Mouse (Mus musculus): ENCODE measurements around the gene Pde10a. TPM values are rescaled to one million over a fixed set of nuclear protein-coding genes. Genes with fewer than 3 reads are reported as not detected.

Gene Pde10a
- polyA plus RNA-seq, 1 experiment from 2014 or later = 0.88 TPM

DNA sequence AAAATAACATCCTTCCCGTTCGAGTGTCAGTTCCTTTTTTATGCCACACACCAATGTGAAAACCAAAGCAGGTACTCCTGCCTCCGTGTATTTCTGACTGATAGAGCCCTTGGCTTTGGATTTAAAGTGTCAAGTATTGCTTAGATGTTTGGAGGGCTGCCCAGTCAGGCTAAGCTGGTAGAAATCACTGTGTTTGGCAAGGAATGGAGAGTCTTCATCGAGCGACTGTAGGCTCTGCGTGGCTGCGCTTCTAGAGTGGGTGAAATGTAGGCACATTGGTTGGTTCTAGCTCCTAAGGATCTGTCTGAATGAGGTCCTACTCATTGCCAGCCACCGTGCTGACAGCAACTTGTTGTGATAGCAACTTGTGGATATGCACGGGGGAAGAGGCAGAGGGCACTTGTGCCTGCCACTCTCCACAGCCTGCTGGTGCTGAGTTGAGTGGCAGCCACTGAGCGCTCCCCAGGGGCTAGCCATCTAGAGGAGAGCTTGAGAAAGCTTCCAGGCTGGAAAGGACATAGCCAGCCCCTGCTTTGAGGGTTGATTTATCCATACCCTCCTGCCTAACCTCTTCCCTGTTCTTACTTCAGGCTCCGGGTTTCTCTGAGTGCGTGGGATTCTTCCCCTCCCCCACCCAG lies 287.2 kb downstream of the Pde10a start:
- 46% methylated on average over 12 of the region's 12 CpGs for WGBS
- H3K4me1 ChIP-seq (replicated peaks; ENCODE audit: control insufficient read depth, insufficient read depth, low read length) = peaks cover 9% of the 10 kb centered on the region
- H3K9me3 ChIP-seq (ENCODE audit: control insufficient read depth, low read length) = no peaks in the 10 kb centered on the region
- no peak overlapping the region for H3K9ac ChIP-seq (ENCODE audit: low read length)
- no peak overlapping the region for H3K4me2 ChIP-seq (ENCODE audit: low read depth, low read length)
- no peaks in the 10 kb centered on the region for H3K27me3 ChIP-seq (ENCODE audit: control insufficient read depth, insufficient read depth, low read depth, low read length)
- H3K4me3 ChIP-seq (ENCODE audit: low read length) = no peak overlapping the region
- H3K36me3 ChIP-seq (ENCODE audit: control insufficient read depth, insufficient read depth, low read length) = no peaks in the 10 kb centered on the region
- H3K27ac ChIP-seq (ENCODE audit: low read length) = no peak overlapping the region
- ATAC-seq (ENCODE audit: low read depth) = no peak

DNA sequence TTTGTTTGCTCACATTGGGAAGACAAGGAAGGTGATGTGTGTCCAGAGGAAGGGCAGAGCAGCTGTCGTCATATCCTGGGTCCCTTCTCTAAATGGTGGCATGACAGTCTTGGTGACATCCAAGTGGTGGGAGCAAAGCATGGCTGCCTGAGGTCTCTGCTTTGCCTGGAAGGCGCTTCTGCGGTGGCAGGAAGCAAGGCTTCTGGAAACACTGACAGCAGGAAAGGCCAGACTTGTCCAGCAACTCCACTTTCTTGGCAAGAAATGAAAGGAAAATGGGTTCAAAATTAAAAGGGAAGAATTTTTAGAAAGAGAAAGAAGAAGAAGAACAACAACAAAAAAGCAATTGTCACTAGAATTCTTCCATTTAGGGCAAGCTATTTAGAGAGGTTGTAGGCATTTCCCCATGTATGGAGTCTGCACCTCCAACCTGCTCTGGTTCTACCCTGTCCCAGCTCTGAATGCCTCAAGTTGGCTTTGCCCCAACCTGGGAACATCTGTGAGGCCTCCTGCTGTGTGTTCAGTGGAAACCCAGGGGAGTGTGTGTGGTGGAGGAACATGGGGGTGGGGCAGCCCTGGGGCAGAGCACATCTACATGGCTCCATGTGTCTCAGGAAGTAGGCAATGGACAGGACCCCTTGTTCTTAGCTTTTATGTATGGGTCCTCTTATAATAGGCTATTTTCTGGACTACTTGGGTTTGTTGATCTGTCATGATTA lies 288.8 kb downstream of the Pde10a start:
- ATAC-seq (ENCODE audit: low read depth) = no peak
- no peaks in the 10 kb centered on the region for H3K27me3 ChIP-seq (ENCODE audit: control insufficient read depth, insufficient read depth, low read depth, low read length)
- WGBS = 56% methylated on average over 3 of the region's 3 CpGs
- H3K9me3 ChIP-seq (ENCODE audit: control insufficient read depth, low read length) = no peaks in the 10 kb centered on the region
- no peak overlapping the region for H3K9ac ChIP-seq (ENCODE audit: low read length)
- H3K4me3 ChIP-seq (ENCODE audit: low read length) = no peak overlapping the region
- no peak overlapping the region for H3K27ac ChIP-seq (ENCODE audit: low read length)
- no peak overlapping the region for H3K4me2 ChIP-seq (ENCODE audit: low read depth, low read length)
- H3K4me1 ChIP-seq (replicated peaks; ENCODE audit: control insufficient read depth, insufficient read depth, low read length) = peaks cover 9% of the 10 kb centered on the region
- no peaks in the 10 kb centered on the region for H3K36me3 ChIP-seq (ENCODE audit: control insufficient read depth, insufficient read depth, low read length)

- Histone ChIP-seq H3K4me3 (ENCODE audit: low read length) (no peak overlapping the region), H3K9ac (ENCODE audit: low read length) (no peak overlapping the region), H3K4me2 (ENCODE audit: low read depth, low read length) (no peak overlapping the region), H3K9me3 (ENCODE audit: control insufficient read depth, low read length) (no peaks in the 10 kb centered on the region), H3K27me3 (ENCODE audit: control insufficient read depth, insufficient read depth, low read depth, low read length) (no peaks in the 10 kb centered on the region), H3K36me3 (ENCODE audit: control insufficient read depth, insufficient read depth, low read length) (no peaks in the 10 kb centered on the region), H3K27ac (ENCODE audit: low read length) (no peak overlapping the region), H3K4me1 (replicated peaks; ENCODE audit: control insufficient read depth, insufficient read depth, low read length) (peaks cover 9% of the 10 kb centered on the region)
- 94% methylated on average over 3 of the region's 3 CpGs for WGBS
- no peak for ATAC-seq (ENCODE audit: low read depth)
These were observed 290.2 kb downstream of the Pde10a start for GRCm38 (mm10) chr17:8815376-8815775.

DNA sequence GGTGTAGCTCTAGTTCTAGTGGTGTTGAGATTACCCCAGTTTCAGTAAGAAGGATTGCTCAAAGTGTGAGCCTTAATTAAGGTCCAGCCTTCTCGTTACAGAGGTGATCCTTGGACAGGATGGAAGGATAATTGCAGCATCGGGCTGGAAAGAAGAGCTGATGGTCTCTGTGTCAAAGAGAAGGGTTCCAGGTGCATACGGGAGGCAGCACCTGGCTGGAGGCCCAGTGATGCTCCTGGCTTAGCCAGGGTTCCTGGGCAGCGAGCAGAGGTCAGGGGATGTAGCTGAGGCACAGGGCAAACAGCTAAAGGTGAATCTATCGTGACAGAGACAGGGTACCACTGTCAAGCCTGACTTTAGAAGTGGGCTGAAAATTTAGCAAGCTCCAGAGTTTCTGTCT lies 290.7 kb downstream of the Pde10a start:
- Histone ChIP-seq H3K27me3 (ENCODE audit: control insufficient read depth, insufficient read depth, low read depth, low read length) (no peaks in the 10 kb centered on the region), H3K4me3 (ENCODE audit: low read length) (no peak overlapping the region), H3K9me3 (ENCODE audit: control insufficient read depth, low read length) (no peaks in the 10 kb centered on the region), H3K4me2 (ENCODE audit: low read depth, low read length) (no peak overlapping the region), H3K27ac (ENCODE audit: low read length) (no peak overlapping the region), H3K4me1 (replicated peaks; ENCODE audit: control insufficient read depth, insufficient read depth, low read length) (peaks cover 9% of the 10 kb centered on the region), H3K9ac (ENCODE audit: low read length) (no peak overlapping the region), H3K36me3 (ENCODE audit: control insufficient read depth, insufficient read depth, low read length) (no peaks in the 10 kb centered on the region)
- 74% methylated on average over 5 of the region's 5 CpGs for WGBS
- no peak for ATAC-seq (ENCODE audit: low read depth)

DNA sequence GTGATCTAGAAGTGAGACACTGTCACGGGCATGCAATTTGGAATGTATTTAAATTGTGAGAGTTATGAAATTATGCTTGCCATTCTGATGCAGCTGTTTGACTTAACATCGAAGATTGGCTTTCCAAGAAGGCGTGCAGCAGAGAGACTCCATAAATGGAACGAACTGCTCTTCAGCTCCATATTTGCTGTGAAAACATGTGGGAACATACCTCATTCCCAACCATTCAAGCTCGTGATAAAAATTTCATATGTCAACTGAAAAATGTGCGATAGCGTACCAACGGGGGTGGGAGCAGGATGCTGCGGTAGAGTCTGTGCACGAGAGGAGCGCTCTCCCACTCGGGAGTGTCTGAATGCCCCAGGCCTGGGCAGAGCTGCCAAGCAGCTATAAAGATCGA lies 293.5 kb downstream of the Pde10a start:
- no peak overlapping the region for H3K4me2 ChIP-seq (ENCODE audit: low read depth, low read length)
- no peak for ATAC-seq (ENCODE audit: low read depth)
- no peak overlapping the region for H3K9ac ChIP-seq (ENCODE audit: low read length)
- no peak overlapping the region for H3K4me3 ChIP-seq (ENCODE audit: low read length)
- no peaks in the 10 kb centered on the region for H3K36me3 ChIP-seq (ENCODE audit: control insufficient read depth, insufficient read depth, low read length)
- WGBS = 77% methylated on average over 13 of the region's 13 CpGs
- H3K27ac ChIP-seq (ENCODE audit: low read length) = no peak overlapping the region
- no peaks in the 10 kb centered on the region for H3K27me3 ChIP-seq (ENCODE audit: control insufficient read depth, insufficient read depth, low read depth, low read length)
- H3K9me3 ChIP-seq (ENCODE audit: control insufficient read depth, low read length) = no peaks in the 10 kb centered on the region
- H3K4me1 ChIP-seq (replicated peaks; ENCODE audit: control insufficient read depth, insufficient read depth, low read length) = peaks cover 3% of the 10 kb centered on the region; the same call in 1 of the 2 replicates

GRCm38 (mm10) chr17:8823548-8823947 lies 298.4 kb downstream of the Pde10a start:
- Histone ChIP-seq H3K27ac (ENCODE audit: low read length) (no peak overlapping the region), H3K36me3 (ENCODE audit: control insufficient read depth, insufficient read depth, low read length) (no peaks in the 10 kb centered on the region), H3K4me2 (ENCODE audit: low read depth, low read length) (no peak overlapping the region), H3K9me3 (ENCODE audit: control insufficient read depth, low read length) (no peaks in the 10 kb centered on the region), H3K4me1 (replicated peaks; ENCODE audit: control insufficient read depth, insufficient read depth, low read length) (no peaks in the 10 kb centered on the region), H3K9ac (ENCODE audit: low read length) (no peak overlapping the region), H3K4me3 (ENCODE audit: low read length) (no peak overlapping the region), H3K27me3 (ENCODE audit: control insufficient read depth, insufficient read depth, low read depth, low read length) (no peaks in the 10 kb centered on the region)
- 64% methylated on average over 7 of the region's 7 CpGs for WGBS
- no peak for ATAC-seq (ENCODE audit: low read depth)

DNA sequence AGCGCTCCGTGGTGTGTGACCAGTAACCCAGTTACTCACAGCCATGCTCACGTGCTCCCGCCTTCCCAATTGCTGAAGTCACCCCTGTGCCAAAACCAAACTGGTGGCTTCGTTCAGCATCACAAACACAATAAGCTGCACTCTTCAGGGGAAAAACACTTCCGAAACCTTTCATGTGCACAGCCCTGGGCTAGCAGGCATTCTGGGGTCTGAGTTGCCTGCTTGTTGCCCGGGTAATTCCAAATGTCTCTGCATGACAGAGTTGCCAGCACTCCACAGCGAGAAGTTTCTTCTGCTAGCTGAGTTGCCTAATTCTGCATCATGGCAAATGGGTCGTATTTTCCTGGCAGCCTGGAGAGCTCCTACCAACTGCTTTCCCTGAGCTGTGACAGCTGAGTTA lies 302.0 kb downstream of the Pde10a start:
- no peak for ATAC-seq (ENCODE audit: low read depth)

DNA sequence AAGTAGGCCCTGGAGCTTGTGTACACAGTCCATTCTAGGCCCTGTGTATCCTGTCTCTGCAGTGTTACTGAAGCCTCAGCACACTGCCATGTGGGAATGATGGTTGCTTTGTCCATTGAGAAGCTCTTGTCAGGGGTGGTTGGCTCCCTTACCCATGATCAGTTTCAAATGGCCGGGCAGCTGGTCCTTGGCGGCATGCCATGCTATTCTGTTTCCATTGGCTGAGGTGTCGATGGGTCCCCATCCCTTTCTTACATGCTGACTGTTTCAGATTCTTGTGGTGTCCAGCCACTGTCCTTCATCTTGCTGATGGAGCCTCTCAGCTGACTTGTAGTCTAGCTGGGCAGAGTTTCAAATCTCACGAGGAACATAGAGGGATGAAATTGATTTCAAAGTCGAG lies 305.8 kb downstream of the Pde10a start:
- no peaks in the 10 kb centered on the region for H3K9me3 ChIP-seq (ENCODE audit: control insufficient read depth, low read length)
- no peak overlapping the region for H3K4me2 ChIP-seq (ENCODE audit: low read depth, low read length)
- WGBS = 80% methylated on average over 5 of the region's 5 CpGs

More for the DNA sequence above, 302.0 kb downstream of the Pde10a start:
- no peaks in the 10 kb centered on the region for H3K36me3 ChIP-seq (ENCODE audit: control insufficient read depth, insufficient read depth, low read length)
- 82% methylated on average over 9 of the region's 9 CpGs for WGBS
- H3K9ac ChIP-seq (ENCODE audit: low read length) = no peak overlapping the region
- no peak overlapping the region for H3K27ac ChIP-seq (ENCODE audit: low read length)
- no peak overlapping the region for H3K4me3 ChIP-seq (ENCODE audit: low read length)
- no peaks in the 10 kb centered on the region for H3K4me1 ChIP-seq (replicated peaks; ENCODE audit: control insufficient read depth, insufficient read depth, low read length)
- no peak overlapping the region for H3K4me2 ChIP-seq (ENCODE audit: low read depth, low read length)
- H3K9me3 ChIP-seq (ENCODE audit: control insufficient read depth, low read length) = no peaks in the 10 kb centered on the region
- no peaks in the 10 kb centered on the region for H3K27me3 ChIP-seq (ENCODE audit: control insufficient read depth, insufficient read depth, low read depth, low read length)

GRCm38 (mm10) chr17:8836292-8836691 lies 311.1 kb downstream of the Pde10a start:
- 84% methylated on average over 5 of the region's 5 CpGs for WGBS

More for the DNA sequence above, 305.8 kb downstream of the Pde10a start:
- ATAC-seq (ENCODE audit: low read depth) = no peak
- H3K27me3 ChIP-seq (ENCODE audit: control insufficient read depth, insufficient read depth, low read depth, low read length) = no peaks in the 10 kb centered on the region
- no peaks in the 10 kb centered on the region for H3K36me3 ChIP-seq (ENCODE audit: control insufficient read depth, insufficient read depth, low read length)
- no peak overlapping the region for H3K27ac ChIP-seq (ENCODE audit: low read length)
- H3K4me1 ChIP-seq (replicated peaks; ENCODE audit: control insufficient read depth, insufficient read depth, low read length) = no peaks in the 10 kb centered on the region
- H3K4me3 ChIP-seq (ENCODE audit: low read length) = no peak overlapping the region
- no peak overlapping the region for H3K9ac ChIP-seq (ENCODE audit: low read length)

More at GRCm38 (mm10) chr17:8836292-8836691, 311.1 kb downstream of the Pde10a start:
- no peak for ATAC-seq (ENCODE audit: low read depth)
- Histone ChIP-seq H3K9ac (ENCODE audit: low read length) (no peak overlapping the region), H3K36me3 (ENCODE audit: control insufficient read depth, insufficient read depth, low read length) (no peaks in the 10 kb centered on the region), H3K27ac (ENCODE audit: low read length) (no peak overlapping the region), H3K27me3 (ENCODE audit: control insufficient read depth, insufficient read depth, low read depth, low read length) (no peaks in the 10 kb centered on the region), H3K4me3 (ENCODE audit: low read length) (no peak overlapping the region), H3K9me3 (ENCODE audit: control insufficient read depth, low read length) (no peaks in the 10 kb centered on the region), H3K4me1 (replicated peaks; ENCODE audit: control insufficient read depth, insufficient read depth, low read length) (no peaks in the 10 kb centered on the region; the same call in 1 of the 2 replicates), H3K4me2 (ENCODE audit: low read depth, low read length) (no peak overlapping the region)

Data from lung, embryonic 16.5 days (tissue).